In the genomic region with DNA sequence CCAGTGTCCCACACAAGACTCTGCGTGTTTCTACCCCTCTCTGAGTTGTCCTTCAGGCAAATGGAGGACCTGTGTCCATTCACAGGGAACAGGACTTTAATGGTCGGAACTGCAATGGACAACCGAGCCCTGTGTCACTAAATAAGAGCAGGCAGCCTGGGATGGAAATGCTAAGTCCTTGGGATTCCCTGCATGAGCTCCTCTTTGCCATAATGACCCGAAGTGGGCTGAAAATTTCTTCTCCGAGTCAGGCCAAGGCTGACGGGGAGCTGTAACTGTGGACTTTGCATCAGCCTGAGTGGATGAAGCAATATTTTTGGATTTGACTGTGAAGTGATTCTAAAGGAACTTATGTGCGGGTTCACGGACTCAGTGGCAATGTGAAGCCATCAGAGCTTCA, we compare ENCODE assay signal across 1 mouse cellular context. TPM values are rescaled to one million over a fixed set of nuclear protein-coding genes. Genes with fewer than 3 reads are reported as not detected.
"Had no signal": no experiment of that assay in that cellular context is flagged by ENCODE, and none has a peak within 500 bp of the region (broad histone marks: within the 10 kb centered on the region; RNA-seq: fewer than 3 reads in every experiment).

No protein-coding gene starts in this region.

RNA-seq across cellular contexts. Expression of a gene that starts 51.1 kb away (rescaled TPM):
- polyA plus RNA-seq: macrophage had no signal
